Mouse (Mus musculus): ENCODE data around the gene Arsg. TPM values are rescaled to one million over a fixed set of nuclear protein-coding genes. Genes with fewer than 3 reads are reported as not detected.

Gene Arsg
- polyA plus RNA-seq, 1 experiment: 5.8 TPM

DNA sequence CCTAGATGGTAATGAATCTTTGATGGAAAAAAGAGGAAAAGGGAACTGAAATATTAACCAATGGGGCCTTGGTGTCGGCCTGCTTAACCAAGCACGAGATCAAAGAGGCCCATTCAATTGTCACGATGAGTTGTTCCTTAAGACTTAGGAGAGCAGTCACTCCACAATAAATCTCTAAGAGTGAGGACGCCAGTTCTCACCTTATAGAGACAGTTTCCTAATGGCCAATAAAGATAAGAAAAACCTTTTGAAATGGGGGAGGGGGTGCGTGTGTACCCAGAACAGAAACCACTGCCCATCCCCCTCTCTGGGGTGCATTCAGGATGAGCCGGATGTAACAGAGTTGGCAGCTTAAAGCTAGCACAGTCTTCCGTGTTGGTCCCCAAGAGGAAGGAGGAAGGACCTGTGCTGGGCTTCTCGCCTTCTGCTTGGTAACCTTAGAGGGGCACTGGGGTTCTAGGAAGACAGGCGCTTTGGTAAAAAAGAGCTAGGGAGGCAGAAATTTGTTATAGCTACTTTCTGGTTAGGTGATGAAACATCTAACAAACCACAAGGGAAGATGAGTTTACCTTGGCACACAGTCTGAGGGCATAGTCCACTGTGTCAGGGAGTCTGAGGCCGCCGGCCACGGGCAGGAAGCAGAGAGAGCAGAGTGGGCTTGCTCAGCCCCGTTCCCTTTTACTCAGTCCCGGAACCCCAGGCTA, 22.7 kb downstream of the Arsg start:
- no peaks in the 10 kb centered on the region for H3K27me3 ChIP-seq (ENCODE audit: control insufficient read depth, insufficient read depth, low read length, poor library complexity, severe bottlenecking)
- H3K4me1 ChIP-seq (ENCODE audit: control insufficient read depth, insufficient read depth, low read length): no peaks in the 10 kb centered on the region
- no peaks in the 10 kb centered on the region for H3K9me3 ChIP-seq (replicated peaks; ENCODE audit: control insufficient read depth, insufficient read depth, low read length, poor library complexity, severe bottlenecking)
- H3K27ac ChIP-seq (ENCODE audit: insufficient read depth, low read length): no peak overlapping the region
- H3K36me3 ChIP-seq (ENCODE audit: control insufficient read depth, insufficient read depth, low read length, poor library complexity, severe bottlenecking): no peaks in the 10 kb centered on the region
- no peak overlapping the region for H3K9ac ChIP-seq (ENCODE audit: low read depth, poor library complexity, severe bottlenecking)
- no peak overlapping the region for H3K4me3 ChIP-seq (ENCODE audit: low read depth, low read length)
- TF ChIP-seq CTCF (IDR thresholded peaks at IDR 0.05; ENCODE audit: low read depth, low read length) (no peak), POLR2A (IDR thresholded peaks at IDR 0.05; ENCODE audit: insufficient read depth, low read length) (no peak), EP300 (IDR thresholded peaks at IDR 0.05; ENCODE audit: insufficient read depth, low read depth, low read length) (no peak)

DNA sequence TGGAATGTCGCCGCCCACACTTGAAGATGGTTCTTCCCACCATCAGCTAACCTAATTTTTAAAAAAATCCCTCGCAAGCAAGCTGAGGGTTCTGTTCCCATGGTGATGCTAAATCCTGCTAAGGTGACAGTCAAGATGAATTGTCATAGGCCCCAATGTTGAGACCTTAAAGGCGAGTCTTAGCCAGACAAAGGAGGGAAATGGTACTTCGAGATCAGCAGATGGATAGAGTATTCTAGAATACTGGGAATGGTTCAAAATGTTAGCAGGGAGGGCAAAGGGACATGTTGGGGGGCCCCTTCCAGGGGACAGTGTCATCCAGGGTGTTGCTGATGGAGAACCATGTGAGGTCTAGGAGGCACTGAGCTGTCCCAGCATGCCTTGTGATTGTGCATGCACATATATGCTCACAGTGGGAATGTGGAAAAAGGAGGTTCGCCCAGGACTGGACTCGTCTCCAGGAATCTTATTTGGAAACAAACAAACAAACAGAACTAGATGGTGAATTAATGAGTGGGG, 23.4 kb downstream of the Arsg start:
- Histone ChIP-seq H3K27ac (ENCODE audit: insufficient read depth, low read length) (no peak overlapping the region), H3K27me3 (ENCODE audit: control insufficient read depth, insufficient read depth, low read length, poor library complexity, severe bottlenecking) (no peaks in the 10 kb centered on the region), H3K4me1 (ENCODE audit: control insufficient read depth, insufficient read depth, low read length) (no peaks in the 10 kb centered on the region), H3K4me3 (ENCODE audit: low read depth, low read length) (no peak overlapping the region), H3K9me3 (replicated peaks; ENCODE audit: control insufficient read depth, insufficient read depth, low read length, poor library complexity, severe bottlenecking) (no peaks in the 10 kb centered on the region), H3K9ac (ENCODE audit: low read depth, poor library complexity, severe bottlenecking) (no peak overlapping the region), H3K36me3 (ENCODE audit: control insufficient read depth, insufficient read depth, low read length, poor library complexity, severe bottlenecking) (no peaks in the 10 kb centered on the region)
- TF ChIP-seq POLR2A (IDR thresholded peaks at IDR 0.05; ENCODE audit: insufficient read depth, low read length) (no peak), CTCF (IDR thresholded peaks at IDR 0.05; ENCODE audit: low read depth, low read length) (no peak), EP300 (IDR thresholded peaks at IDR 0.05; ENCODE audit: insufficient read depth, low read depth, low read length) (no peak)

DNA sequence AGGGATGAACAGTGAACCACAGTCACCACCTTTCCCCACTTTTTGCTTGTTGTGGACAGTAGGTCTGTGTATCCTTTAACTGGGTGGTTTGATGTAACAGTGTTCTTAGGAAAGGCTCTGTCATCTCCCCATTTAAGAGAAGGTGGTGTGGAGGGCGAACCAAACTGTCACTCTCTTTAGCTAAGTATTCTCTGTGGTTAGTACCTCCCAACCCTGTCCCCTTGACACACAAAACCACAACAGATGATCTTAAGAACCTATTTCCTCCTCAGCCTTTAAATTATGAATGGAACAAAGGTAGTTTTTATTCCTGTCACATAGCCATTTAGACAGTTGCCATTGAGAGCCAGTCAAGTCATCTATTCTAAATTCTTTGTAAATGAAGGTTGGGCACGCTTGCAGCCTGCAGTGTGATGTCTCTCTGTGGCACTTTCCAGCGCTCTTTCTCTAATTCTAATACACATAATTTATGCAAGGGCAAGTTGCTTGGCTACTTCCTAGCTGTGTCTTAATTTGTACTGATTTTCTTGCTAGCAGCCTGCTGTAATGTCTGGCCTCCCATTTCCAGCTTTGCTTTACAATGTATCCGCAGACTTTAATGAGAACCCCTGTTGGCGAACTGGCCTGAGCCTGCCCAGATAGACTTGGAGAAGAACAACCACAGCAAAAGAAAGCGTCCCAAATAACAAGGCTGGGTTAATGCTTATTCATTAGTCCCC, 24.0 kb downstream of the Arsg start:
- Histone ChIP-seq H3K27me3 (ENCODE audit: control insufficient read depth, insufficient read depth, low read length, poor library complexity, severe bottlenecking) (no peaks in the 10 kb centered on the region), H3K27ac (ENCODE audit: insufficient read depth, low read length) (no peak overlapping the region), H3K9me3 (replicated peaks; ENCODE audit: control insufficient read depth, insufficient read depth, low read length, poor library complexity, severe bottlenecking) (no peaks in the 10 kb centered on the region), H3K36me3 (ENCODE audit: control insufficient read depth, insufficient read depth, low read length, poor library complexity, severe bottlenecking) (no peaks in the 10 kb centered on the region), H3K4me3 (ENCODE audit: low read depth, low read length) (no peak overlapping the region), H3K4me1 (ENCODE audit: control insufficient read depth, insufficient read depth, low read length) (no peaks in the 10 kb centered on the region), H3K9ac (ENCODE audit: low read depth, poor library complexity, severe bottlenecking) (no peak overlapping the region)
- no peak for TF ChIP-seq CTCF (IDR thresholded peaks at IDR 0.05; ENCODE audit: low read depth, low read length)
- no peak for TF ChIP-seq EP300 (IDR thresholded peaks at IDR 0.05; ENCODE audit: insufficient read depth, low read depth, low read length)
- TF ChIP-seq POLR2A (IDR thresholded peaks at IDR 0.05; ENCODE audit: insufficient read depth, low read length): no peak

DNA sequence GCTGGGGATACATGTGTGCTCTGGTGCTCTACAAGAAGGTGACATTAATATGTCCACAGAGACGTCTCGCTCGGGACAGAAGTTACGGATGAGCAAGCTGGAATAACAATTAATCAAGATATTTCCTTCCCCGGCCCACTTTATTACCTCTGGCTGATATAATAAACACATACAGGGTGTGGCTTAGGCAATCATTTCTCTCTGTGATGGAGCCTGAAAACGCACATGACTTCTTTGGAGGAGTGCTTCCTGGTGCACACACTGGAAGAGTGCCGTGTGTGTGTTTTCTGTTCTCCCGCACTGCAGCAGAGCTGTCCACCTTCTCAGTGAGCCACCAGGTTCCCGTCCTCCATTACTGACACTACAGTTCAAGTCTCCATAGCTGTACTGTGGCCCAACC, 24.8 kb downstream of the Arsg start:
- Histone ChIP-seq H3K4me1 (ENCODE audit: control insufficient read depth, insufficient read depth, low read length) (no peaks in the 10 kb centered on the region), H3K9me3 (replicated peaks; ENCODE audit: control insufficient read depth, insufficient read depth, low read length, poor library complexity, severe bottlenecking) (no peaks in the 10 kb centered on the region), H3K27me3 (ENCODE audit: control insufficient read depth, insufficient read depth, low read length, poor library complexity, severe bottlenecking) (no peaks in the 10 kb centered on the region), H3K4me3 (ENCODE audit: low read depth, low read length) (no peak overlapping the region), H3K36me3 (ENCODE audit: control insufficient read depth, insufficient read depth, low read length, poor library complexity, severe bottlenecking) (no peaks in the 10 kb centered on the region), H3K9ac (ENCODE audit: low read depth, poor library complexity, severe bottlenecking) (no peak overlapping the region), H3K27ac (ENCODE audit: insufficient read depth, low read length) (no peak overlapping the region)
- TF ChIP-seq CTCF (IDR thresholded peaks at IDR 0.05; ENCODE audit: low read depth, low read length) (no peak), POLR2A (IDR thresholded peaks at IDR 0.05; ENCODE audit: insufficient read depth, low read length) (no peak)

DNA sequence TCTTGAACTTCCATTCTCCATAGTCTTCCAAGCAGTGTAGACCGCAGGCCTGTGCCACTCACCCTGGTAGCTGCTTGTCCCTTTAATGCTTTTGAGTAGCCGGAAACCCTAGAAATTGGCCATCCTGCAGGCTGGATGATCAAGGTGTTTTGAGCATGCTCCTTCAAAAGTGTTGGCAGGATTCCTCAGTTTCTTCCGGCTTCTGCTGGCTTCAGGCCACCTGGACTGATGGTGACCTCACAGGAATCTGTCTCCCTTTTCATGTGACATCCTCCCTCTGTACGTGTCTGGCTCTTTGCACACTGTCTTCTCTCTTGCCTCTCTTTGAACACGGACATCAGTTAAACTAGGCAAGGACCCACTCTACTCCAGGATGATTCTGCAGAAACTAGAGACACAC, 27.0 kb downstream of the Arsg start:
- H3K4me3 ChIP-seq (ENCODE audit: low read depth, low read length): no peak overlapping the region
- no peaks in the 10 kb centered on the region for H3K9me3 ChIP-seq (replicated peaks; ENCODE audit: control insufficient read depth, insufficient read depth, low read length, poor library complexity, severe bottlenecking)
- H3K4me1 ChIP-seq (ENCODE audit: control insufficient read depth, insufficient read depth, low read length): no peaks in the 10 kb centered on the region
- TF ChIP-seq CTCF (IDR thresholded peaks at IDR 0.05; ENCODE audit: low read depth, low read length) (no peak), POLR2A (IDR thresholded peaks at IDR 0.05; ENCODE audit: insufficient read depth, low read length) (no peak), EP300 (IDR thresholded peaks at IDR 0.05; ENCODE audit: insufficient read depth, low read depth, low read length) (no peak)
- no peak overlapping the region for H3K27ac ChIP-seq (ENCODE audit: insufficient read depth, low read length)
- no peaks in the 10 kb centered on the region for H3K27me3 ChIP-seq (ENCODE audit: control insufficient read depth, insufficient read depth, low read length, poor library complexity, severe bottlenecking)
- H3K9ac ChIP-seq (ENCODE audit: low read depth, poor library complexity, severe bottlenecking): no peak overlapping the region
- H3K36me3 ChIP-seq (ENCODE audit: control insufficient read depth, insufficient read depth, low read length, poor library complexity, severe bottlenecking): no peaks in the 10 kb centered on the region

DNA sequence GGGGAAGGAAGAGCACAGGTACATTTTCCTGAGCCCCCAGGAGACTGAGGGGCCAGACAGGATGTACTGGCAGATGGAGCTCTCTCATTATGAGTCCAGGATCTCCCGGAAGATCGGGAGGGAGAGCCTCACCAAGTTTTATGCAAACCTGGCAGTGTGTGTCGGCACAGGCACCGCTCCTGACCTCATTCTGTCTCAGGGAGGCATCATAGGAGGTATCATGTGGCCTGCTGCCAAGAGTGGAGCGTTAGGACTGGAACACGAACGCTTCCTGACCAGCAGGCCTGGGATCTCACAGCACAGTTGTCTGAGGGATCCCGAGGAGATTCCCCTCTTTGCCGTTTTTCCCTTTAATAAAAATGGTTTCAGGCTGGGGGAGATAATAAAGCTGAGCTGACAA, 31.8 kb downstream of the Arsg start:
- Histone ChIP-seq H3K27me3 (ENCODE audit: control insufficient read depth, insufficient read depth, low read length, poor library complexity, severe bottlenecking) (no peaks in the 10 kb centered on the region), H3K9ac (ENCODE audit: low read depth, poor library complexity, severe bottlenecking) (no peak overlapping the region), H3K9me3 (replicated peaks; ENCODE audit: control insufficient read depth, insufficient read depth, low read length, poor library complexity, severe bottlenecking) (no peaks in the 10 kb centered on the region), H3K27ac (ENCODE audit: insufficient read depth, low read length) (no peak overlapping the region), H3K36me3 (ENCODE audit: control insufficient read depth, insufficient read depth, low read length, poor library complexity, severe bottlenecking) (no peaks in the 10 kb centered on the region), H3K4me3 (ENCODE audit: low read depth, low read length) (no peak overlapping the region), H3K4me1 (ENCODE audit: control insufficient read depth, insufficient read depth, low read length) (no peaks in the 10 kb centered on the region)
- TF ChIP-seq POLR2A (IDR thresholded peaks at IDR 0.05; ENCODE audit: insufficient read depth, low read length) (no peak), EP300 (IDR thresholded peaks at IDR 0.05; ENCODE audit: insufficient read depth, low read depth, low read length) (no peak), CTCF (IDR thresholded peaks at IDR 0.05; ENCODE audit: low read depth, low read length) (no peak)

Measured in ES-Bruce4 (cell line).